Mouse (Mus musculus) C2C12 (cell line): ENCODE measurements around the gene Gpx4.

ENCODE experiments used
- CEBPB ChIP-seq: IDR thresholded peaks from one replicate; pipeline ENCODE4 v1.6.1; 2011; ENCODE audit warnings: low read depth, mild to moderate bottlenecking, control low read depth, moderate library complexity
- CTCF ChIP-seq: IDR thresholded peaks from one replicate; pipeline ENCODE4 v1.5.1; 2011; ENCODE audit not compliant: control insufficient read depth, insufficient read depth, insufficient read length
- MAX ChIP-seq: IDR thresholded peaks from one replicate; pipeline ENCODE4 v1.6.1; 2011; ENCODE audit warnings: mild to moderate bottlenecking, control low read depth
- USF1 ChIP-seq: IDR thresholded peaks from one replicate; pipeline ENCODE4 v1.6.1; 2011; ENCODE audit warnings: low read depth, mild to moderate bottlenecking, control low read depth, moderate library complexity

DNA sequence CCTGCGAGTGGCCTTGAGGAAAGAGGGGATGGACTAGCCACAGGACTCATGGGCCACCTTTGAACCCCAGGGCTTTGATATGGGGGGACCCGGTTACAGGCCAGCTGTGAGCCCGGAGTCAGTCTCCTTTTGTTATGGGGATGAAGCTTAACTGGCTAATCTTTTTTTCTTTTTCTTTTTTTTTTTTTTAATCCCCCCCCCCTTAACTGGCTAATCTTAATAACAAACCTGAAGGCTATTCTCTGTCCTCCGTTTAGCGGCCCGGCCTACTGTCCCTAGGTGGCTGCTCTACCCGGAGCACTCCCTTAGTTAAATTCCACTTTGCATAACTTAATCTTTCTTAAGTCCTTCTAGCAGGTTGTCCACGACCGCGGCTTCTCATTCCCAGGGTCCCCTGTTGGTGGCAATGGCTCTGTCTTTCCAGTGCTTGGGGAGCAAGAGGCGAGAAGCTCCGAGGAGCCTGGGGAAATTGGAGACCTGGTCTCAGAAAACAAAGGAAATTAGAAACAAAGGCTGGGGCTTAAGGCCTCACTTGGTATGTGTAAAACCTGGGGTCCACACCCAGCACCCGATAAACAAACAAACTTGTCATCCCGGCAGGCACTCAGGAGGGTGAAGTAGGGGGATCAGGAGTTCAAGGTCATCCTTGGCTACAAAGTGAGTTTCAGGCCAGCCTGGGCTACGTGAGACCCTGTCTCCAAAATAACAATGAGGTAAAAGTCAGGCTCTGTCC, 4.1 kb downstream of the Gpx4 start:
- TF ChIP-seq CTCF (no peak), MAX (no peak), USF1 (no peak), CEBPB (no peak)
